Mouse (Mus musculus) layer of hippocampus, postnatal 14 days (tissue): Measurements from ENCODE around the gene Sox2. TPM values are rescaled to one million over a fixed set of nuclear protein-coding genes. Genes with fewer than 3 reads are reported as not detected.
A peak's percentile ranks its signal among the peaks of the same experiment; 100 is the strongest.

ENCODE experiments used
- DNase-seq, 2 experiments: peaks; one replicate each; pipeline ENCODE4 v3.0.0; 2021 to 2022; ENCODE audit warnings: low spot score in 2 of 2, mixed read lengths in 1 of 2
- total RNA-seq, 2 experiments: library from RNA; stranded (reverse); gene quantifications; 2 replicates each; pipeline ENCODE4 v1.2.3; 2021

The Sox2 gene
- total RNA-seq, 2 experiments from 2014 or later: 48.1 to 50.1 TPM

DNA sequence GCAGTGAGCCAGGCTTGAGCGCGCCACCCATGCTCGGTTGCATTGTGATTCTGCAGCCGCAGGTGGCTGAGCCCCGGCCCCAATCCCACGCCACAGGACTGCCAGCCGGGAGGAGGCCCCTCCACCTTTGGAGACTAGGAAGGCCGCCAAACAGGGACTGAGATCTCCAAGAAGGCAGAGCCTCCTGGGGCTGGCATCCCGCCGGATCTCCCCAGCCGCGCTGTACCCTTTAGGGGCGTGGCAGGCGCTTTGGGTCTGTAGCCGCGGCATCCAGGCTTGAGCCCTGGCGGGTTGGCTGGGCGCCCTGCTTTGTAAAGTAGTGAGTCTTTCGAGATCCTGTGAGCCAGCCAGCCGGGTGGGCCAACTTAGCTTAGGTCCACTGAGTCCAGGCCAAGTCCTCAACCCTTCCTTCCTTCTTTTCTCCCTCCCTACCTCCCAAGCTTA lies 7.7 kb upstream of the Sox2 start:
- DNase-seq: peak; percentile 81 to 92

DNA sequence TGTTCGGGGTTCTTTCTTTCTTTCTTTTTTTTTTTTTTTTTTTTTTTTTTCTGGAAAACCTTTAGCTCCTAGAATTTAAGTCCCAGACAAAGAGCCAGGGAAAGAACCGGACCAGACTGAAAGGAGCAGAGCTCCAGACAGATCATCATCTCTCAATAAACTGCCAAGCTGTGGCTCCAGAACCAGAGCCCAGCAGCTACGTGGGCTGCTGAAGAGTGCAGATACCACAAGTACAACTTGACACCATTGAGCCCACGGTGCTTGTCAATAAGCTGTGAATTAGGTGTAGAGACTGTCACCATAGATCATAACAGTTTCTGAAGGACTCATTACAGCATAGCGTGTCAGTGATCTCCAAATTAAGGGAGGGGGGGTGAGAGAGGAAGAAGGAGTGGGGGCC lies 7.1 kb upstream of the Sox2 start:
- no peak for DNase-seq

DNA sequence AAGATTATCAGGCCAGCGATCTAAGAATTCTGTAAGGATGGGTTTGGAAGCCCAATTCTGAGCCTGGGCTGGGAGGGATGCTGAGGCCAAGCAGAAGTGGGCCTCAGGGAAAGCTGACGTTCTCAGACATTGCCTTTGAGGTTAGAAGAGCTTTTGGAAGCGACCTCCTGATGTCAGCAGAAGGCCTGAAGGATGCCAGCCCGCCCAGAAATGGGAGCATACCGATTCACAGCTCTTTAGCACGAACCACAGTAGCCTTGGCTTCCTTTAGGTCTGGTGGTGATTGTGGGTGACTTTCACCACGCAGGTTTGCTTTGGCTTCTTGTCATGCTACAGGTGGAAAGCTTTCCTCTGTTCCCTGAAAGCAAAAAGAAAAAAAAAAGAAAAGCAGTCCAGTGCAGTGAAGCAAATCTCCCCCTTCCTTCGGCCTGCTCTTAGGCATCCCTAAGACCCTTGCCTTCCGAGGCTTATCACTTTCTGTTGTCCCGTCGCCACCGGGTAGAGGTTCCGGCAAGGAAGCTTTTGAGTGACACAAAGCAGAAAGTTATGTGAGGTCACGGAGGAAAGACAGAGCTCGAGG lies 6.6 kb upstream of the Sox2 start:
- no peak for DNase-seq

GRCm38 (mm10) chr3:34646169-34646568 lies 4.0 kb upstream of the Sox2 start:
- DNase-seq: no peak

DNA sequence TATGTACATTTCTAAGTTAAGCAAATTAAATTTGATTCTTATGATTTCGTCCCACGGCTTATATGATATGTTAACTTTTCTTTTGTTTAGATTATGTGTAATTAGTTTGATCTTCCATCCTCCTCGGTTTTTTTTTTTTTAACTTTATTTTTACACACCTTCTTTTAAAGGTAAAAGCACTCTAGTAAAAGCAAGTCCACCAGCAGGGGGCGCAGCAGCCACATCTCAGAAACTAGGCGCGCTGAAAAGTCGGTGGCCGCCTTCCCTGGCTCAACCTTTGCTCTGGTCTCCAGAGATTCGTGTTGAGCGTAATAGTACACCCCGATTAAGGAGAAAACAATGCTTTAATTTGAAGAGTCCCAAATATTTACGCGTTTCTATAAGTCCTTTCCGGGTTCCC lies 2.5 kb upstream of the Sox2 start:
- peak; percentile 77 to 89 for DNase-seq

GRCm38 (mm10) chr3:34648105-34648832 lies 1.9 kb upstream of the Sox2 start:
- no peak for DNase-seq

GRCm38 (mm10) chr3:34648833-34649719 lies 1.1 kb upstream of the Sox2 start:
- peak in 1 of 2 experiments; percentile 55 for DNase-seq

DNA sequence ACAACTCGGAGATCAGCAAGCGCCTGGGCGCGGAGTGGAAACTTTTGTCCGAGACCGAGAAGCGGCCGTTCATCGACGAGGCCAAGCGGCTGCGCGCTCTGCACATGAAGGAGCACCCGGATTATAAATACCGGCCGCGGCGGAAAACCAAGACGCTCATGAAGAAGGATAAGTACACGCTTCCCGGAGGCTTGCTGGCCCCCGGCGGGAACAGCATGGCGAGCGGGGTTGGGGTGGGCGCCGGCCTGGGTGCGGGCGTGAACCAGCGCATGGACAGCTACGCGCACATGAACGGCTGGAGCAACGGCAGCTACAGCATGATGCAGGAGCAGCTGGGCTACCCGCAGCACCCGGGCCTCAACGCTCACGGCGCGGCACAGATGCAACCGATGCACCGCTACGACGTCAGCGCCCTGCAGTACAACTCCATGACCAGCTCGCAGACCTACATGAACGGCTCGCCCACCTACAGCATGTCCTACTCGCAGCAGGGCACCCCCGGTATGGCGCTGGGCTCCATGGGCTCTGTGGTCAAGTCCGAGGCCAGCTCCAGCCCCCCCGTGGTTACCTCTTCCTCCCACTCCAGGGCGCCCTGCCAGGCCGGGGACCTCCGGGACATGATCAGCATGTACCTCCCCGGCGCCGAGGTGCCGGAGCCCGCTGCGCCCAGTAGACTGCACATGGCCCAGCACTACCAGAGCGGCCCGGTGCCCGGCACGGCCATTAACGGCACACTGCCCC lies 586 bp downstream of the Sox2 start:
- DNase-seq: peak in 1 of 2 experiments; percentile 43

- DNase-seq: no peak
Observed at GRCm38 (mm10) chr3:34651486-34652170, 1.4 kb downstream of the Sox2 start.

DNA sequence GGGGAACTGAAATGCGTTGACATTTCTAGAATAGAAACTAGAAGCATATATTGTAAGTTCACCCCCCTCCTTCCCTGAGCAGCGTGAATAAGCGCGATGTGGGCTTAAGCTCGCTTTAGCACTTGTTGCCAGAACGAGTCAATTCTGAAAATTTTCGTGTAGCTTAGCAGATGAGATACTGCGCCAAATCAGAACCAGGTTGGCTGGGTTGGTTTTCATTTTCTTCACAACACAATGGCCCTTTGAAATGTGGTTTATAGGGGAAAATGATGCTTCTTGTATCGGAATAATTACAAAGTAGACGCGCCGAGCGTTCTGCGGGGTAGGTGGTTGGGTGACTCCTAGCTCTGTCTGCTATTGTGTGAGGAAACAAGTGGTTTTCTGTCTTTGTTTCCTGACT lies 2.4 kb downstream of the Sox2 start:
- DNase-seq: peak in 1 of 2 experiments; percentile 36

- peak in 1 of 2 experiments; percentile 20 for DNase-seq
Observed at GRCm38 (mm10) chr3:34653235-34653976, 3.2 kb downstream of the Sox2 start.

DNA sequence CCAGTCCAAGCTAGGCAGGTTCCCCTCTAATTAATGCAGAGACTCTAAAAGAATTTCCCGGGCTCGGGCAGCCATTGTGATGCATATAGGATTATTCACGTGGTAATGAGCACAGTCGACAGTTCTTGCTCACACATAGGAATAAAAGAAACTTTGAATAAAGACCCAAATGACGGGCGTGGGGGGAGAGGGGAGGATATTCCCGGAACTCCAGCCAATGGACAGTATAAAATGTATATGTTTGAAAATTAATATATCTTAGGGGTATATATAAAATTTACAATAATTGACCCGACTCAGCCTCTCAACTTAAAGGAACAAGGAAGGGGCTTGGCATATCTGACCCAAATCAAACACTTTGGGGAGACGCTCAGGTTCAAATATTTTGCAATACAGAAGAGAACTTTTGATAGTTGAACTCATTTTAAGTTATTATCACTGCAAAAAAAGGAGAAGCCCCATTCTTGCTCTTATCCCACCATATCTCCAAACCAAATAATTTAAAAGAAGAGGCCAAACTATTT lies 3.8 kb downstream of the Sox2 start:
- no peak for DNase-seq

GRCm38 (mm10) chr3:34654781-34655180 lies 4.6 kb downstream of the Sox2 start:
- no peak for DNase-seq

- DNase-seq: no peak
Observed at GRCm38 (mm10) chr3:34655311-34656075, 5.3 kb downstream of the Sox2 start.

DNA sequence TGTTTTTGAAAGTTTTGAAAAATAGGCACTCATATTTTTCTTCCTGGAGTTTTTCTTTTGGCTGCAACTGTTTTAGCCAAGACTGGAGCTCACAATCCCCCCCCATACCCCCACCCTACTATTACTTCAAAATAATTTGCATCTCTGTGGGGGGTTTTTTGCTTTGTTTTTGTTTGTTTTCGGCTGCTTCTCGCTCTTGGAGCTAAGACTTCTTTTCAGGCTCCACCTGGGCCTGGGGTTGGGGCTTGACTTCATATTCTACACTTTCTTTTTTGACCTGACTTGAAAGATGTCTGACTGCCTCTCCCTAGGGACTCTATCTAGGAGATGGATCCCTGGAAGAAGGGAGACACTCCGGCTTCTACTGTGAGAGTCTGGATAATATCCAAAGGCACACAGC lies 5.9 kb downstream of the Sox2 start:
- peak in 1 of 2 experiments; percentile 19 for DNase-seq

DNA sequence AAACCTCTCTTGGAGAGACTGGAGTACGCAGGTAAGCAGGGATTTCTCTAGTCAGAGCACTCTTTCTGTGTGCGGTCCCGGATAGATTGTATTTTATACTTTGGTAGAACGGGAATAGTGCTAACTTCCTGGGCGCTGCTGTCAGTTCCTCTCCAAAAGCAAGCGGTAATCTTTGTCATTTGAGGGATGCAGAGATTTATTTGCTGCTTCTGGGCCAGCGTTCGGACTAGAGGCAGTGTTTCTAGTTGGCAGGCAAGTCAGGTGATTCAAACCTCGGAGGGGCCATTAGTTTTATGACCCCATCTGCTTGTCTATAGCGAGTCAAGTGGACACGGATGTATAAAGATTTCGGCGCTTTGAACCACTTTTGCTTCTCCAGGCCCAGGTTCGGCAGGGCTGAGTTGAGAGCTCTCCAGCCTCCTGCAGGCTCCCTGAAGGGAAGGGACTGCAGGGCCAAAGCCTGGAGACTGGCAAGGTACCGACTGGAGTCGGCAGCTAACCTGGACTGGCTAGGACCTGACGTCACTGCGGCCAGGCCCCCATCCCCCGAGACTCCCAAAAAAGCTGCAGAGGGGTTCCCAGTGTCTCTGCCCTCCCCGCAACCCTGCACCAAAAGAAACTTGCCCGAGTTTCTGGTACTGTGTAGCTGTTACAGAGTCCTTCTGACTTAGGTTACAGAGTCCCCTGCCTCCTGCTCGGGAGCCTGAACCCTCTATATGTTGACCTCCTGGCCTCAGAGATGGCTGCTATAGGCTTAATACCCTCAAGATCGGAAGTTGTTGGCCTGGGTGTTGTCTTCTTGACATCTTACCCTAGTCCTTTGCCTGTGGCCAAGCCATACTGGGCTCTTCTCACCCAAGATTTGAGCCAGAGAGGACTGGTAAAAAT lies 6.9 kb downstream of the Sox2 start:
- DNase-seq: no peak

DNA sequence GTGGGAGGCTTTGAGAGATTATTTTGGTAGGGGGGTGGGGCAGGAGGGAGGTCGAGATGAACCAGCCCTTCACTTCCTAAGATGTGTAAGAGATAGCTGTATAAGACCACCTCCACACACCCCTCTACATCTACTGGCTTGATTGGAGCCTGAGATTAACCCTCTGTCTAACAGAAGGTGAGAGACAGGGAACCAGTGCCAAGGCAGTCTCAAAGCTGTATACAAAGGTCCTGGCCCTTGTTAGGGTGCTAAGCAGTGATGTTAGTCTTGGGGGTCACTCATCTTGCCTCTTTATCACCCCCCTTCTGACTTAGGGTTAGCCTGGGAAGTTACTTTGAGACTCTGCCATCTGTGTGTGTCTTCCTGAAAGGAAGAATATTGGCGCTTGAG lies 7.5 kb downstream of the Sox2 start:
- DNase-seq: no peak
